Mouse (Mus musculus) testis, adult 2 months (tissue): Measurements from ENCODE around the gene Sall1.

Experiments
- CTCF ChIP-seq: fragments of 200-500 bp; IDR thresholded peaks from 2 replicates; pipeline ENCODE4 v1.5.1; 2012; ENCODE audit warnings: low read depth, mild to moderate bottlenecking, inconsistent platforms, low read length, moderate library complexity; ENCODE audit not compliant: control insufficient read depth, insufficient read depth, insufficient replicate concordance
- POLR2A ChIP-seq: fragments of 200-500 bp; IDR thresholded peaks from 2 replicates; pipeline ENCODE4 v1.6.1; 2012; ENCODE audit warnings: low read depth, mild to moderate bottlenecking, inconsistent platforms, low read length, moderate library complexity; ENCODE audit not compliant: control insufficient read depth

DNA sequence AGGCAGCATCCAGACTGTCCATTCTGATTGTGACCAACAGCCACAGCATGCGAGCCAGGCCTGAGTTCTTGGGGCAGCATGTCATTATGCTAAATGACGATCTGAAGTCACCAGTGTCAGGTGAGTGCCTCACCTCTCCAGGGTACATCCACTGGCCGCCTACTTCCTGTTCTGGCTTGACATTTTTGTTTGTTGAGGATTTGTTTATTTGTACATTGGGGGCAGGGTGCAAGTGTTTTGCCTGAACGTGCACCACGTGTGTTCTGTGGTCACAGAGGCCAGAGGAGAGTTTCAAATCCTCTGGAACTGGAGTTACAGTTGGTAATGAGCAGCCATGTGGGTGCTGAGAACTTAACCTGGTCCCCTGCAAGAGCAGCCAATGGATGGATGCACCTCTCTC is 60.5 kb downstream of the Sall1 start:
- TF ChIP-seq CTCF, result no peak
- TF ChIP-seq POLR2A, result no peak
